Mouse (Mus musculus): Measurements from ENCODE around the gene Arl15.

The Arl15 gene

DNA sequence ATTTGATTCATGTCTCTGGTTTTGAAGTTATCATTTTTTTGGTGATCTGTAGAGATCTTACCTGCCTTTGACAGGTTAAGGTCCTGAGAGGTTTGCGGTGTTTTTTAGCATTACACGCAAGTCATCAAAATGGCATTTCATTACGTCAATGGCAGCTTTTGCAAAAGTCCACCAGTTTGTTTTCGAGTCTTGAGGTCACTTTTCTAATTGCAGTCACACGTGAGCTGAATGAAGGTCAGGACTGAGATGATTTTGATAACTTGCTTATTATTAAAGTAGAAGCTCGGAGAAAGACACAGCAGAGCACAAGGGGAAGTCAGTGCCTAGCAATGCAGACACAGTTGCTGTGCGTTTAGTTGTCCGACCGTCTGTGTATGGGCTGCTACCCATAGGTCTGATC is 8.3 kb downstream of the Arl15 start:
- no peak for DNase-seq

DNA sequence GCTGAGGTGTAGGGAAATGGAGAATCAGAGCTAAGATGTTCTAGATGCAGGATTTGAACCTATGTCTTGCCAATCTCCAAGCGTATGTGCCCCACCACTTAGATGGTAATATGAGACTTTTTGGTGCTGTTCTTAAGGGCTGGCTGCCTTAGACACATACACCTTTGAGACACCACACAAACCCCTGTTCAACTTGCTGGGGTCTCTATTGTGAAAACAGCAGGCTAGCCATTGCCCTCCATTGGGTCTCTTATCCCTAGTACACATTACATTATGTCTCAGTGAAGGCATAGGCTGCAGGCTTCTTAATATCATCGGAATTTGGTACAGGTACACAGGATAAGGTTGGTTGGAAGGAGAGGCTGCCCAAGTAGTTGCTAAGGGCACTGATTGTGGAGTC is 16.8 kb downstream of the Arl15 start:
- DNase-seq, result no peak

DNA sequence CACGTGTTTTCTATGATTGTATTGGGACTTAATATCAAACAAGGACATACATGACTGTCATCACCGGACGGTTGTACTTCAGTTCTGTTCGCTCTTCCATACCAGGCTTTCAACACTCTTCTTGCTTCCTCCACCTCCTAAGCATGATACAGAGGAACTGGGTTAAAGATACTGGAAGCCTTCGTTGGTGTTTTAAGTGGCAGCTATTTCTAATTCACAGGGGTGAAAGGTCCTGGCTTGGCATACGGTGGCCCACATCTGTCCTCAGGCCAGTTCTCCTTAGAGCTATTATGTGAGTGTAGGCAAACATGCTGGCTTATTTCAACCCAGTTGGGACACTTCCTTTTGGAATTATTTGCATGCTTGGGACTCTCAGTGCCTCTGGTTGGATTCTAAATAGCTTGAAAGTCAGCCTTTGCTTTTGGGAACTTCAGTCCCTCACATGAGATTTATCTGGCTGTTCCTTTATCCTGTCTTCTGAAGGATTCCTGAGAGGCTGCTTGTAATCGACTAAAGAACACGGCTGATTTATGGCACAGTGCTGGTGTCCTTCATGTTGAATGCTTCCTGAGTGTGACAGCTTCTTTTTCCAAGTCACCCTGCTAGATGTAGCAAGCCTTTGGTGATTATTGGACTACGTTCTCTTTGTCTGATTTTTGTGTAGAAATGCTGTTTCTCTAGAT is 17.7 kb downstream of the Arl15 start:
- no peak for DNase-seq

- no peak for DNase-seq
Observed at GRCm38 (mm10) chr13:113812593-113812975, 18.3 kb downstream of the Arl15 start.

DNA sequence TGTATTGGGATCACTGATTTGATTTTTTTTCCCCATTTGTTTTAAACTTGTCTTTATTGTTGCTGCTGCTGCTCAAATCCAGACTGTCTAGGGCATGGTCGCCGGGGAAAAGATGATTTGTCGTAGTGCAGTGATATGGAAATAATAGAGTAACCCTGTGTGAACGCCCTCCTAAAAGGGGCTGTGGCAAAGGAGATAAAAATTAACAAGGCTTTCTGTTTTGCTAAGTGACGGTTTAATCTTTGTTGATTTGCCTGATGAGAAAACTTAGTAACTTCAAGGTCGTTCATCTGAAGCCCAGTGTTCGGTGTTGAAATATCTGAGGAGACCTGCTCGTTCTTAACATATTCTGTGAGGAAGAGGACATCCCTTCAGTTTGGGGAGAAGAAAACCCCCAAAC is 19.8 kb downstream of the Arl15 start:
- DNase-seq, result no peak

DNA sequence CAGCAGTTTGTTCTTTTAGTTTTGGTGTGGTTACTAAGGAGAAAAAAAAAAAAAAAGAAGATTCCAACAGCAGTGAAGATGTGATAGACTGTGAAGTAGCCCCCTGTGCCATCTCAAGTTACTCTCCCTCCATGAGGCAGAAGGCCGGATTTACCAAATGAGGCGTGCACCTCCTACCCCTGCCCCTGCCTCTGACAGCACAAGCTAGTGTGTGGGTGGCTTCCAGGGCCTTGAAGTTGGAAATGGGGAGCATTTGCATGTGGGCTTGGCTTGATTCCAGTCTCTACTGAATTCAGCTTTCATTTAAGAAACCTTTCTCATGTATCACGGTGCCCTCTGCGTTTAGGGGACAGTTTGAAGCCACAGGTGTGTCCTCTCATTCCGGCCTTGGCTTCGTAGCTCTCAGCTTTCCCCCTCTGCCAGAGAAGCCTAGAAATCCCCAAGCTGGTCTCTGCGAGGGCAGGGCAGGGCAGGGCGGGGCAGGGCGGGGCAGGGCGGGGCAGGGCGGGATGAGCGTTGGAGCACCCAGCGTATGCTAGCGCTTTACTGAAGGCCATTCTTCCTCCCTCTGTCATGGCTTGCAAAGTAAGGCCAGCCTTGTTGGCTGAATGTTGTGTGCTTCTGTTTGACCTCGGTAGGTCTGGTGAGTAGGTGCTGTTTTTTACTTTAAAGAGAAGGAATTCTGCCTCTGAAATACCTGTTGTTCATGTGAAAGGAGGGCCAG is 21.6 kb downstream of the Arl15 start:
- DNase-seq, result peak; percentile 75

- no peak for DNase-seq
Observed at GRCm38 (mm10) chr13:113816421-113816810, 22.1 kb downstream of the Arl15 start.

GRCm38 (mm10) chr13:113819006-113819405 is 24.7 kb downstream of the Arl15 start:
- no peak for DNase-seq

- no peak for DNase-seq
Observed at GRCm38 (mm10) chr13:113820176-113820575, 25.9 kb downstream of the Arl15 start.

- DNase-seq, result no peak
Observed at GRCm38 (mm10) chr13:113821891-113822290, 27.6 kb downstream of the Arl15 start.

DNA sequence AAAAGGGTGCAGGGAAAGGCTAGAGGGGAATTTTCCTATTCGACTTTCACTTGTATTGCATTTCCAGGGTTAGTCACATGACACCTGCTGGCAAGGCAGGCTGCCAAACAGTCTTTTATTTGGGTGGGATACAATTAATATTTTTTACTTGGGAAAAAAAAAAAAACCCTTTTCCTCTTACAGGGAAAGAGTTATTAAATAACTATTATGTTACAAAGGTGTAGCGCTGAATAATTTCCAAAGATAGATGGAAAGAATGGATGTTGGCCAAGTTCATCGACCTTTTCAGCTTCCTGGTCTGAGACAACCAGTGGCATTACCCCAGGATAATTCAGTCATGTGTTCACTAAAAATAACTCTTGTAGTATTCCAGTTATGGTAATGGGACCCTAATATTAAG is 29.7 kb downstream of the Arl15 start:
- DNase-seq, result no peak

DNA sequence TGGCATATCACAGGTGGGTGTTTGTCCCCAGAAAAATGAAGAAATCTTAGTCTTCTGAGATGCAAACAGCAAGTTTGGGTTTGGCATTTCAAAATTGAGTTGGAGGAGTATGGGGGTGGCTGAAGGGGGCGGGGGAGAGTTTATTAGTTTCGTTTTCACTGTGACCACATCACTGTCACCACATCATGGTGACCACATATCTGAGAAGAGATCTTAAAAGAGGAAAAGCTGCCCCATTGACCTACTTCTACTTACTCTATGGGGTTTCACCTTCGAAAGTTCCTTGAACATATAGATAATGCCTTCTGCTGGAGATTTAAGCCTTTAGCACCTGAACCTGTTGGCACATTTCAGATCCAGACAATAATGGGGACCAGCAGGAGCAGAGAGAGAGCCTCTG is 34.3 kb downstream of the Arl15 start:
- DNase-seq, result no peak

GRCm38 (mm10) chr13:113829079-113829478 is 34.8 kb downstream of the Arl15 start:
- no peak for DNase-seq

DNA sequence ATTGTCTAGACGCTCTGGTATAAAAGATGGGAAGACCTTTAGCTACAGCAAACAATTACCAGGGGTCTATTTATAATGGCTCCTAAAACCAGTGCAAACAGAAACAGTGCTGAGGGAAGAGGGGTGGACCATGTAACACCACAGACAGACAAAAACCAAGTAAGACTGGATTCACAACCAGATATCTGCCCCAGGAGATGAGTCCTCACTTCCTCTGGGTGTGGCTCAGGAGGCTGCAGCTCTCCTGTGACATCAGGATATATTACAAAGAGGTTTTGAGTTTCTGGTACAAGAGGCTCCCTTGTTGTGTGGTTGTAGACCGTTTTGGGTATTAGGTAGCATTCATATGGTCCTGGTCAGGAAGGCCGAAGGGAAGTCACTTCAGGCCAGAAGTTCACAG is 36.5 kb downstream of the Arl15 start:
- DNase-seq, result no peak

DNA sequence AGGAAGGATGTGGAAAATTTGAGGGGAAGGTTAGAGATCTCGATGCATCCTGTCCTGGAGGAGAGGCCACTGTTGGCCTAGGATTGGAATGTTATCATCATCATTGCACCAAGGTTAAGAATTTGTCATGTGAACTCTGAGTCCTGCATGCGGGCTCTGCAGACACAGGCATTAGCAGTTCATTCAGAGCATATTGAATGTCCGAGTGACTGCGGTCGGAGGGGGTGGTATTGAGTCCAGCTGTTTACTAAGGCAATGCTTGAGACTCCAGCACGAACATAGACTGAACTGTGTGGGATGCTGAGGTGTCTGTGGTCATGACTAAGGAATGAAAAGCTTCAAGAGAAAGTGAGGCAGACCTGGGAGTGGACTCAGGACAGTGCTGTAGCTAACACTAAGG is 38.6 kb downstream of the Arl15 start:
- no peak for DNase-seq

GRCm38 (mm10) chr13:113835921-113836320 is 41.6 kb downstream of the Arl15 start:
- DNase-seq, result no peak

GRCm38 (mm10) chr13:113838601-113839576 is 44.6 kb downstream of the Arl15 start:
- DNase-seq, result no peak

DNA sequence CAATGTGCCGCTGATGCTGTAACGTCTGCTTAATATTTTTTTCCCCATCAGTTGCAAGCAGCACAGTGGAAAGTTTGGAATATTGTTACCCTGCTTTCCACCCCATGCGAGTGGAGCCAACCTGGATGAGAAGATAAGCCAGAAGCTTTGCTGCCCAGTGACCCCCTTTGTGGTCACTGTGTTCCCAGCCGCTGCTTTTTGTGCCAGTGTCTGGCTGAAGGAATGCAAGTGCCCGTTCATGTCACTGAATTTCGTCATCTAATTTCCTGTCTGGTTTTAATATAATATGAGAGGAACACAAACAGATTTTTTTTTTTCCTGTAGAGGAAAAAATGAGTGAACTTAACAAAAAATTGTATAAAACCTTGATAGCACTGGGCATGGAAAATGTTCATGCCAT is 46.1 kb downstream of the Arl15 start:
- DNase-seq, result no peak

GRCm38 (mm10) chr13:113842411-113843309 is 48.4 kb downstream of the Arl15 start:
- no peak for DNase-seq

- DNase-seq, result peak; percentile 72
Observed at GRCm38 (mm10) chr13:113843310-113843649, 49.0 kb downstream of the Arl15 start.

DNA sequence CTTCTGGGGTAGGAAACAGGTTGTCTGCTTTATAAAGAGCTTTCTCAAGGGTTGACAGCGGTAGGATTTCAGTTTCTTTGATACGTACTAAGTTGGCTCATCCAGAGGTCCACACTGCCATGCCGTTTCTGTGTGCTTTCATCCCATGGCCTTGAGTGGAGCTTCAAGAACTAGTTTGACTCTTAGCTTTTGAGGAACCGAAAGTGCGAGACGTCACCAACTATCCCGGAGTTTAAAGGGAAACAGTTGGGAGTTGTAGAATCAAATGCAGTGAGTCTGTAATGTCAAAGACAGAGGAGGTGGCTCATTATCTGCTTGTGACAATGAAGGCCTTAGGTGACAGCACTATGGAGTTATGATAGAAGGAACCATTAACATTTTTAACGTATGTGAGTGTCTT is 49.6 kb downstream of the Arl15 start:
- no peak for DNase-seq

DNA sequence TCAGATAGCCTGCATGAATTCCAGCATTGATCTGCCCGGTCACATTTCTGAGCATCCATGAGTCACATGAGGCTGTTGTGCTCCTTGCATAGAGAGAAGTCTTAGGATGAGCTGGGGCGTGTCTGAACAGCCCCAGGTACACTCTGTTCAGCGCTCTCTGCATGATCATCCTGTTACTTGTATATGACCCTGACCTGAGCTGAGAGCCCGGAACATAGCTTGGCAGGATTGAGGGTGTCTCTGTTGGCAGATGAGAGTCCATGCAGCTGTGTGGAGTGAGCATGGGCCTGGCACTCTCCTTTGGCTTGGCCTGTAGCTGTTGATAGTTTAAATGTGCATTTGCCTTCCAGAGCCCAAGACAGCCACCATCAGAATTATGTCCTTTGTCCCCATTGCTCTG is 50.4 kb downstream of the Arl15 start:
- DNase-seq, result no peak

GRCm38 (mm10) chr13:113845229-113845628 is 50.9 kb downstream of the Arl15 start:
- no peak for DNase-seq

Measured in liver (tissue).